Mouse (Mus musculus): ENCODE results near the gene Teddm3.

DNA sequence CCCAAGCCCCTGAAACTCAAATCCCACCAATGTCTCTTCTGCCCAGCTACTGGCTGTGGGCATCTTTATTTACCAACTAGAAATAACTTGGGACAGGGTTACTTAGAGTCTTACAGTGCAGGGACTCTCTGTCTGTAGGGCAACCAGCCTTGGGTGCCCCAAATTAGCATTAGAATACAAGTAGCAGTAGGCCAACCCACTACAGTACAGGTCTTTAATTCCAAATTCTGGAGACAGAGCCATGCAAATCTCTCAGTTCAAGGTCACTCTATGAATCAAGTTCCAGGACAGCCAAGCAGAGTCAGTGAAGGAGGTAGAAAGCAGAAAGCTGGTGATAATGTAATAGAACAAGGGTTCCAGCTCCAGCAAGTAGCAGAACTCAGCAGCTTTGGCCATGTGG lies 30.9 kb upstream of the Teddm3 start:
- no peak for TF ChIP-seq CTCF (conservative IDR thresholded peaks at IDR 0.05; ENCODE audit: insufficient read depth, insufficient read length, low read depth, low read length)
- no peak for TF ChIP-seq POLR2A (IDR thresholded peaks at IDR 0.05; ENCODE audit: low read depth, low read length)
